Mouse (Mus musculus) lung, postnatal 0 days (tissue): Measurements from ENCODE around the gene Pax9.

Experiments used
- CTCF ChIP-seq: IDR thresholded peaks from 2 replicates; pipeline ENCODE4 v1.5.1; 2016; ENCODE audit warnings: antibody characterized with exemption, mild to moderate bottlenecking
- EP300 ChIP-seq: IDR thresholded peaks from 2 replicates; pipeline ENCODE4 v1.6.1; 2016; ENCODE audit warnings: antibody characterized with exemption, mild to moderate bottlenecking, control low read depth

- TF ChIP-seq EP300 (no peak), CTCF (no peak)
Measured at GRCm38 (mm10) chr12:56690366-56690765, 1.2 kb upstream of the Pax9 start.
